Mouse (Mus musculus) 3134 (cell line): Measurements from ENCODE around the gene Stpg4.

Source experiments
- DNase-seq: peaks from one replicate; pipeline ENCODE4 v3.0.0-alpha.2; 2011; ENCODE audit warnings: low spot score; ENCODE audit not compliant: insufficient read length; ENCODE audit errors: extremely low read depth

Stpg4 gene

GRCm38 (mm10) chr17:87352106-87352897 is 75.2 kb downstream of the Stpg4 start:
- no peak for DNase-seq

- DNase-seq: no peak
Measured at GRCm38 (mm10) chr17:87351241-87352105, 76.1 kb downstream of the Stpg4 start.

GRCm38 (mm10) chr17:87350471-87351240 is 76.9 kb downstream of the Stpg4 start:
- DNase-seq: peak; percentile 82

- no peak for DNase-seq
Measured at GRCm38 (mm10) chr17:87349575-87349974, 78.0 kb downstream of the Stpg4 start.

- no peak for DNase-seq
Measured at GRCm38 (mm10) chr17:87349069-87349468, 78.5 kb downstream of the Stpg4 start.

- no peak for DNase-seq
Measured at GRCm38 (mm10) chr17:87348353-87348752, 79.2 kb downstream of the Stpg4 start.

- no peak for DNase-seq
Measured at GRCm38 (mm10) chr17:87345252-87345593, 82.3 kb downstream of the Stpg4 start.

- no peak for DNase-seq
Measured at GRCm38 (mm10) chr17:87344441-87345251, 82.9 kb downstream of the Stpg4 start.

GRCm38 (mm10) chr17:87343060-87343703 is 84.4 kb downstream of the Stpg4 start:
- no peak for DNase-seq
